Mouse (Mus musculus): ENCODE results near the gene Ndufb7. TPM values are rescaled to one million over a fixed set of nuclear protein-coding genes. Genes with fewer than 3 reads are reported as not detected.
"Not testable (repeated sequence)": the region's sequence is repeated elsewhere in the genome, so short reads cannot be mapped to it uniquely, and the experiment has no call there.

Gene Ndufb7
- polyA plus RNA-seq (2016; fragmentation: Nextera tagmentation; extraction: Ambion mirVana): 547 and 555 TPM in 2 replicates

GRCm38 (mm10) chr8:83566469-83567395 is at the start of gene Ndufb7:
Gene Ndufb7, plus strand, starts transcription at chr8:83566671.
- peak within 1 kb of the TSS; percentile 91 for H3K9ac ChIP-seq
- H3K4me3 ChIP-seq: peak within 1 kb of the TSS; percentile 92
- under 1% methylated on average over 48 of the region's 48 CpGs for WGBS
- no peaks in the 10 kb centered on the region for H3K27me3 ChIP-seq (replicated peaks)
- H3K9me3 ChIP-seq (replicated peaks): no peaks in the 10 kb centered on the region
- peaks cover 22% of the 10 kb centered on the region for H3K4me1 ChIP-seq (replicated peaks)
- H3K4me2 ChIP-seq: peak within 1 kb of the TSS; percentile 94
- ATAC-seq (ENCODE audit: insufficient number of reproducible peaks, low FRiP score): peak; percentile 87
- H3K36me3 ChIP-seq: peaks cover 30% of the 10 kb centered on the region
- H3K27ac ChIP-seq (ENCODE audit: poor library complexity, severe bottlenecking): peak within 1 kb of the TSS; percentile 79

GRCm38 (mm10) chr8:83520432-83520831 is 46.0 kb upstream of the Ndufb7 start:
- H3K36me3 ChIP-seq: no peaks in the 10 kb centered on the region
- ATAC-seq (ENCODE audit: insufficient number of reproducible peaks, low FRiP score): no peak
- H3K4me1 ChIP-seq (replicated peaks): no peaks in the 10 kb centered on the region
- no peak overlapping the region for H3K9ac ChIP-seq
- no peaks in the 10 kb centered on the region for H3K27me3 ChIP-seq (replicated peaks)
- no peak overlapping the region for H3K4me2 ChIP-seq
- WGBS: 69% methylated on average over 3 of the region's 3 CpGs
- H3K27ac ChIP-seq (ENCODE audit: poor library complexity, severe bottlenecking): no peak overlapping the region
- 0 out of 2 replicates have a peak, but pooled peaks cover 4% of the 10 kb centered on the region for H3K9me3 ChIP-seq (replicated peaks)
- no peak overlapping the region for H3K4me3 ChIP-seq

DNA sequence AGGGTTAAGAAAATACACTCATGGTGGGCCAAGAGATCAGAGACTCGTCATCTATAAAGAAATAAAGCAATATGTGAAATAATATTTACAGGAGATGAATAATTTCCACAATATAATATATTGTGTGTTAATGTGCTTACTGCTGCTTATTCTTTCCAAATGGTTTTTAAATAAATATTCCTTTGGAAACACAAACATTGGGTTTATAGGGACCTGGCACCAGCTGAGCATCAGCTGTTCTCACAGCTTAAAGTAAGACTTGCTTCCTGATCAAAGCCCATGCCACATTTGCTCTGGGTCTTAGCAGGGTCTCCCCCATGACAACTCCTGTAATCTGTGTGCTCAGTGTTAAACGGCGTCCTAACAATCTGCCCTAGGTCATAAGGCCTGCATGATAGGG is 45.6 kb upstream of the Ndufb7 start:
- H3K9ac ChIP-seq; H3K4me3 ChIP-seq; H3K9me3 ChIP-seq (replicated peaks); H3K36me3 ChIP-seq; H3K27ac ChIP-seq (ENCODE audit: poor library complexity, severe bottlenecking); H3K4me2 ChIP-seq; H3K4me1 ChIP-seq (replicated peaks); H3K27me3 ChIP-seq (replicated peaks); ATAC-seq (ENCODE audit: insufficient number of reproducible peaks, low FRiP score): not testable (repeated sequence)
- 69% methylated on average over 3 of the region's 3 CpGs for WGBS

- Histone ChIP-seq H3K4me3 (no peak overlapping the region), H3K27ac (ENCODE audit: poor library complexity, severe bottlenecking) (no peak overlapping the region), H3K36me3 (no peaks in the 10 kb centered on the region), H3K4me1 (replicated peaks) (no peaks in the 10 kb centered on the region), H3K9me3 (replicated peaks) (0 out of 2 replicates have a peak, but pooled peaks cover 4% of the 10 kb centered on the region), H3K9ac (no peak overlapping the region), H3K4me2 (no peak overlapping the region), H3K27me3 (replicated peaks) (no peaks in the 10 kb centered on the region)
- 28% methylated on average over 1 of the region's 1 CpGs for WGBS
- ATAC-seq (ENCODE audit: insufficient number of reproducible peaks, low FRiP score): no peak
Observed at GRCm38 (mm10) chr8:83521310-83521709, 45.2 kb upstream of the Ndufb7 start.

GRCm38 (mm10) chr8:83534802-83535201 is 31.7 kb upstream of the Ndufb7 start:
- no peak for ATAC-seq (ENCODE audit: insufficient number of reproducible peaks, low FRiP score)
- Histone ChIP-seq H3K36me3 (no peaks in the 10 kb centered on the region), H3K9me3 (replicated peaks) (no peaks in the 10 kb centered on the region), H3K9ac (no peak overlapping the region), H3K4me3 (no peak overlapping the region), H3K27me3 (replicated peaks) (no peaks in the 10 kb centered on the region), H3K4me1 (replicated peaks) (no peaks in the 10 kb centered on the region), H3K27ac (ENCODE audit: poor library complexity, severe bottlenecking) (no peak overlapping the region), H3K4me2 (no peak overlapping the region)
- 65% methylated on average over 2 of the region's 2 CpGs for WGBS

DNA sequence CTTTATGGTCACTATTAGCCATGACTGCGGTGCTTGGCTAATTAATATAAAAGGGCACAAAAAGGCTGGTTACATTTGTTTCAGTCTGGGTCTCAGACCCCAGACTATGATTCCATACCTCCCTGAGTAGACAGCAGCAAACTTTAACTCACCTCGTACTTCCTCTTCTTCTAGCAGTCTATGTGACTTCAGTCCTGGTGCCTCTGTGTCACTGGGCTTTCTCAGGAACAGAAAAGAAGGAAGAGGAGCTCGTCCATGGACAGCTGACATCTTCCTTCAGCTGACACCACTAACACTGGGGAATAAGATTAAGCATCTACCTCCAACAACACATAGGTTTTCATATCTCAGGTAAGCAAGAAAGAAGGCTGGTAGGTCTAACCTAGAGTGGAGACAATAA is 30.7 kb upstream of the Ndufb7 start, which contains the start of gene Olfr370:
Gene Olfr370, plus strand, starts transcription at position 45 of the 400 bp plus-strand sequence.
- Histone ChIP-seq H3K4me3 (no peak within 1 kb of the TSS), H3K9me3 (replicated peaks) (no peaks in the 10 kb centered on the region), H3K9ac (no peak within 1 kb of the TSS), H3K27ac (ENCODE audit: poor library complexity, severe bottlenecking) (no peak within 1 kb of the TSS), H3K27me3 (replicated peaks) (no peaks in the 10 kb centered on the region), H3K4me1 (replicated peaks) (no peaks in the 10 kb centered on the region), H3K36me3 (no peaks in the 10 kb centered on the region), H3K4me2 (no peak within 1 kb of the TSS)
- ATAC-seq (ENCODE audit: insufficient number of reproducible peaks, low FRiP score): no peak
- WGBS: 66% methylated on average over 3 of the region's 3 CpGs

GRCm38 (mm10) chr8:83562669-83563068 is 3.8 kb upstream of the Ndufb7 start:
- H3K4me2 ChIP-seq: no peak overlapping the region

GRCm38 (mm10) chr8:83563246-83563645 is 3.2 kb upstream of the Ndufb7 start:
- Histone ChIP-seq H3K4me2 (no peak overlapping the region), H3K4me3 (no peak overlapping the region), H3K36me3 (no peaks in the 10 kb centered on the region), H3K9me3 (replicated peaks) (no peaks in the 10 kb centered on the region), H3K9ac (no peak overlapping the region), H3K4me1 (replicated peaks) (peaks cover 12% of the 10 kb centered on the region), H3K27ac (ENCODE audit: poor library complexity, severe bottlenecking) (no peak overlapping the region), H3K27me3 (replicated peaks) (no peaks in the 10 kb centered on the region)
- ATAC-seq (ENCODE audit: insufficient number of reproducible peaks, low FRiP score): no peak
- 67% methylated on average over 4 of the region's 4 CpGs for WGBS

More at GRCm38 (mm10) chr8:83562669-83563068, 3.8 kb upstream of the Ndufb7 start:
- WGBS: 60% methylated on average over 3 of the region's 3 CpGs
- Histone ChIP-seq H3K36me3 (no peaks in the 10 kb centered on the region), H3K4me1 (replicated peaks) (peaks cover 6% of the 10 kb centered on the region), H3K27ac (ENCODE audit: poor library complexity, severe bottlenecking) (no peak overlapping the region), H3K27me3 (replicated peaks) (no peaks in the 10 kb centered on the region), H3K9me3 (replicated peaks) (no peaks in the 10 kb centered on the region), H3K9ac (no peak overlapping the region), H3K4me3 (no peak overlapping the region)
- ATAC-seq (ENCODE audit: insufficient number of reproducible peaks, low FRiP score): no peak

DNA sequence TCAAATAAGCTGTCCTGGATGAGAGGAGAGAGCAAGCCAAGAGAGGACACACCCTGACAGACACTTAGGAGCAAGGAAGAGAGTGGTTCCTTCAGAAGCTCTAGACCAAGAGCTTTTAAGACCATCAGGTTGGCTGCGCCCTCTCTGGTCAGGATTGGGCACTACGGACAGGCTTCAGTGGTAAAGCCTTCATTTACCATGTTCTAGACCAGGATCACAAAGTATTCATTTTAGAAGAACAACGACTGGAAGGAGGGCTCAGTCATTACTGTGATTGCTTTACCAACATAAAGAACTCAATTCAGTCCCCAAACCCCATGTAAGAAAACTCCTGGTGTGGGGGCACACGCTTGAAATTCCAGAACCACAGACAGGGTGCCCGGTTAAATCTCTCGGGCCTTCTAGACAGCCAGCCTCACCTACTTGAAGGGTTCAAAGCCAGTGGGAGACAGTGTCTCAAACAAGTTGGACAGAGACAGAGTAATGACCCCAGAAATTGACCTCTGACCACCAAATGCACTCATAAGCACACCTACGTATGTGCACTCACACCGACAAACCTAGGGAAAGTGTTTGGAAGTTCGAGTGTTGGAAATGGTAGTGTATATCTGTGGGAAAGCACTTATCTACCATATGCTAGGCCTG is 618 bp upstream of the Ndufb7 start:
- peaks cover 23% of the 10 kb centered on the region for H3K36me3 ChIP-seq
- H3K27me3 ChIP-seq (replicated peaks): no peaks in the 10 kb centered on the region
- no peak for ATAC-seq (ENCODE audit: insufficient number of reproducible peaks, low FRiP score)
- 73% methylated on average over 9 of the region's 9 CpGs for WGBS
- no peak overlapping the region for H3K4me3 ChIP-seq
- peaks cover 22% of the 10 kb centered on the region for H3K4me1 ChIP-seq (replicated peaks)
- H3K4me2 ChIP-seq: peak overlapping the region; percentile 94; the same call in 1 of the 2 replicates
- no peak overlapping the region for H3K9ac ChIP-seq
- no peak overlapping the region for H3K27ac ChIP-seq (ENCODE audit: poor library complexity, severe bottlenecking)
- no peaks in the 10 kb centered on the region for H3K9me3 ChIP-seq (replicated peaks)

DNA sequence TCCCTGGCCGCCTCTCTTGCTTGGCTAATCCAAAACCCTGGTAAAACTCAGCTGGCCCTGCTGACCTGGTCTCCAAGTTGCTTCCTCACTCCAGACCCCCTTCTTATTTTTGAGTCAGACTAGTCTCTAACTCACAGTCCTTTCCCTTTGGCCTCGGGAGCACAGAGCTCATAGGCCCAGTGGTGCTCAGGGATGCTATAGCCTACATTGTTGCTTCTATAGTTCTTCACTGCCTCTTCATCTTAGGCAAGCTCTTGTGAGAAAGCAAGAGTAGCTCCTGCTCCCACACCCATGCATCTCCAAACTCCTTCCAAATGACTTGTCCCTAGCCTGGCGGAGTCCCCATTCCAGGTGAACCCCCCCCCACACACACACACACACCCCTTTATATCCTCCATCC is 1.2 kb downstream of the Ndufb7 start:
- H3K9me3 ChIP-seq (replicated peaks): no peaks in the 10 kb centered on the region
- H3K27me3 ChIP-seq (replicated peaks): no peaks in the 10 kb centered on the region
- H3K4me2 ChIP-seq: peak overlapping the region; percentile 94
- peaks cover 40% of the 10 kb centered on the region for H3K36me3 ChIP-seq
- WGBS: 61% methylated on average over 3 of the region's 3 CpGs
- H3K9ac ChIP-seq: peak overlapping the region; percentile 91
- H3K27ac ChIP-seq (ENCODE audit: poor library complexity, severe bottlenecking): no peak overlapping the region
- no peak for ATAC-seq (ENCODE audit: insufficient number of reproducible peaks, low FRiP score)
- H3K4me3 ChIP-seq: peak overlapping the region; percentile 92
- H3K4me1 ChIP-seq (replicated peaks): peaks cover 22% of the 10 kb centered on the region

GRCm38 (mm10) chr8:83568128-83568527 is 1.7 kb downstream of the Ndufb7 start:
- Histone ChIP-seq H3K36me3 (peaks cover 44% of the 10 kb centered on the region), H3K27me3 (replicated peaks) (no peaks in the 10 kb centered on the region), H3K9ac (no peak overlapping the region), H3K4me2 (peak overlapping the region; percentile 94; the same call in 1 of the 2 replicates), H3K27ac (ENCODE audit: poor library complexity, severe bottlenecking) (no peak overlapping the region), H3K4me1 (replicated peaks) (peaks cover 23% of the 10 kb centered on the region), H3K9me3 (replicated peaks) (no peaks in the 10 kb centered on the region), H3K4me3 (no peak overlapping the region)
- ATAC-seq (ENCODE audit: insufficient number of reproducible peaks, low FRiP score): no peak
- WGBS: 68% methylated on average over 5 of the region's 5 CpGs

Measured in heart, embryonic 12.5 days (tissue).